Mouse (Mus musculus) limb, embryonic 11.5 days (tissue): ENCODE measurements around the gene Acot11. TPM values are rescaled to one million over a fixed set of nuclear protein-coding genes. Genes with fewer than 3 reads are reported as not detected.

Experiments used
- ATAC-seq: fragments of 200-750 bp; cut with Nextera tagmentation; 2 replicates; pipeline ENCODE4 v1.8.0; 2017; ENCODE audit warnings: low read depth; ENCODE audit not compliant: insufficient number of reproducible peaks, low FRiP score, low TSS enrichment
- DNase-seq: peaks from one replicate; pipeline ENCODE4 v3.0.0-alpha.2; 2015; ENCODE audit warnings: low spot score
- H3K27ac ChIP-seq: fragments of 300-500 bp; sonication (generic); replicated peaks from 2 replicates; pipeline ENCODE4 v1.5.1; 2014; ENCODE audit warnings: low read depth, mild to moderate bottlenecking, low read length
- H3K27me3 ChIP-seq: fragments of 300-500 bp; sonication (generic); 2 replicates; pipeline ENCODE4 v1.6.1; 2014; ENCODE audit warnings: mild to moderate bottlenecking, low read length, mixed read lengths; ENCODE audit not compliant: control insufficient read depth, insufficient read depth
- H3K36me3 ChIP-seq: fragments of 300-500 bp; sonication (generic); 2 replicates; pipeline ENCODE4 v1.6.1; 2014; ENCODE audit warnings: mild to moderate bottlenecking, low read length, moderate library complexity, mixed read lengths; ENCODE audit not compliant: control insufficient read depth, insufficient read depth
- H3K4me1 ChIP-seq: fragments of 300-500 bp; sonication (generic); 2 replicates; pipeline ENCODE4 v1.6.1; 2014; ENCODE audit warnings: low read length, mixed read lengths; ENCODE audit not compliant: control insufficient read depth, insufficient read depth
- H3K4me2 ChIP-seq: fragments of 300-500 bp; sonication (generic); 2 replicates; pipeline ENCODE4 v1.6.1; 2014; ENCODE audit warnings: low read depth, mild to moderate bottlenecking, moderate library complexity; ENCODE audit not compliant: severe bottlenecking
- H3K4me3 ChIP-seq: fragments of 300-500 bp; sonication (generic); 2 replicates; pipeline ENCODE4 v1.5.1; 2014; ENCODE audit warnings: low read depth, low read length
- H3K9ac ChIP-seq: fragments of 300-500 bp; sonication (generic); 2 replicates; pipeline ENCODE4 v1.6.1; 2014; ENCODE audit warnings: mild to moderate bottlenecking, low read length
- H3K9me3 ChIP-seq: fragments of 300-500 bp; sonication (generic); 2 replicates; pipeline ENCODE4 v1.6.1; 2016; ENCODE audit warnings: low read length; ENCODE audit not compliant: control insufficient read depth
- whole genome bisulfite sequencing: fragments of 180-500 bp; shearing (Covaris S2); extraction: QIAGEN DNeasy Blood & Tissue Kit; methylation state at CpG from one replicate; pipeline ENCODE4 v1.1.7; 2014; 5-methylcytosine and 5-hydroxymethylcytosine counted together
- polyA plus RNA-seq: library from polyadenylated mRNA; unstranded; fragments of >200 nt; fragmentation: Nextera tagmentation; extraction: Ambion mirVana; gene quantifications from 2 replicates; pipeline ENCODE4 v1.2.1, GENCODE M21; 2014

Gene Acot11
- 6.5 and 10.1 TPM in 2 replicates for polyA plus RNA-seq

DNA sequence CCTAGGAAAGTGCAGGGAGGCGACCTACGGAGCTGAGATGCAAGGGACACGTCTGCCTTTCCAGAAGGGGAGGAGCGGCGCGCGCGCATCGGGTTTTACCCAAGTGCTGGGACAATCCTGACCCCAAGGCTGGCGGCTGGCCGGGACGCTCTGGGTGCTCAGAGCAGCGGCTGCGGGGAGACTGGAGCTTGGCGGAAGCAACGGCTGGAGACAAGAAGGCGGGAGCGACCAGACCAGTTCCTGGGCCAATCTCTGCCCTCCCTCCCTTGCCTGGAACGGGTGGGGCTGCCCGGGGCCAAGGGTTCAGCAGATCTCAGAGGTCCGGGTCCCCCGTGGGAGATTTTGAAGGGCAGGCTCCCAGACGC is at the start of gene Acot11:
Acot11 (minus strand) TSS at position 89 of the 365 bp plus-strand sequence.
- Histone ChIP-seq H3K4me2 (peak within 1 kb of the TSS; percentile 51), H3K4me1 (peaks cover 12% of the 10 kb centered on the region), H3K36me3 (no peaks in the 10 kb centered on the region), H3K27me3 (no peaks in the 10 kb centered on the region), H3K9me3 (no peaks in the 10 kb centered on the region), H3K27ac (no peak within 1 kb of the TSS), H3K9ac (peak within 1 kb of the TSS; percentile 55), H3K4me3 (peak within 1 kb of the TSS; percentile 24)
- ATAC-seq, result 0 out of 2 replicates have a peak, but pooled peaks have one; percentile 32
- peak; percentile 63 for DNase-seq
- 1% methylated on average over 23 of the region's 23 CpGs for WGBS

- ATAC-seq (0 out of 2 replicates have a peak, but pooled peaks have one; percentile 9), DNase-seq (no peak)
- Histone ChIP-seq H3K27me3 (no peaks in the 10 kb centered on the region), H3K4me1 (peaks cover 32% of the 10 kb centered on the region), H3K36me3 (no peaks in the 10 kb centered on the region), H3K9ac (peak overlapping the region; percentile 30), H3K4me3 (no peak overlapping the region), H3K4me2 (peak overlapping the region; percentile 46), H3K9me3 (no peaks in the 10 kb centered on the region), H3K27ac (peak overlapping the region; percentile 97)
- 46% methylated on average over 12 of the region's 12 CpGs for WGBS
Observed at GRCm38 (mm10) chr4:106848290-106849092, 43.7 kb upstream of the Acot11 start.

- Histone ChIP-seq H3K9ac (peak overlapping the region; percentile 45), H3K4me2 (peak overlapping the region; percentile 46), H3K36me3 (no peaks in the 10 kb centered on the region), H3K9me3 (no peaks in the 10 kb centered on the region), H3K27ac (peak overlapping the region; percentile 97), H3K27me3 (no peaks in the 10 kb centered on the region), H3K4me3 (0 out of 2 replicates have a peak overlapping the region, but pooled peaks have one; percentile 14), H3K4me1 (peaks cover 37% of the 10 kb centered on the region)
- peak; percentile 94 for ATAC-seq
- WGBS, result 2% methylated on average over 9 of the region's 9 CpGs
- peak; percentile 91 for DNase-seq
Observed at GRCm38 (mm10) chr4:106847591-106848289, 42.9 kb upstream of the Acot11 start.

GRCm38 (mm10) chr4:106842561-106842960 is 37.8 kb upstream of the Acot11 start:
- no peaks in the 10 kb centered on the region for H3K36me3 ChIP-seq
- H3K4me2 ChIP-seq, result no peak overlapping the region
- no peaks in the 10 kb centered on the region for H3K27me3 ChIP-seq
- no peak overlapping the region; the same call in 1 of the 2 replicates for H3K9ac ChIP-seq
- H3K4me1 ChIP-seq, result peaks cover 58% of the 10 kb centered on the region
- whole genome bisulfite sequencing, result 50% methylated on average over 8 of the region's 8 CpGs
- ATAC-seq (no peak), DNase-seq (no peak)
- H3K4me3 ChIP-seq, result no peak overlapping the region
- no peaks in the 10 kb centered on the region for H3K9me3 ChIP-seq
- H3K27ac ChIP-seq, result peak overlapping the region; percentile 94; the same call in 1 of the 2 replicates

GRCm38 (mm10) chr4:106841856-106842255 is 37.1 kb upstream of the Acot11 start:
- Histone ChIP-seq H3K4me2 (no peak overlapping the region), H3K36me3 (no peaks in the 10 kb centered on the region), H3K4me1 (peaks cover 55% of the 10 kb centered on the region), H3K9me3 (no peaks in the 10 kb centered on the region), H3K9ac (no peak overlapping the region), H3K27me3 (no peaks in the 10 kb centered on the region), H3K27ac (peak overlapping the region; percentile 94; the same call in 1 of the 2 replicates), H3K4me3 (no peak overlapping the region)
- WGBS, result 49% methylated on average over 7 of the region's 7 CpGs
- ATAC-seq (no peak), DNase-seq (no peak)

GRCm38 (mm10) chr4:106841303-106841702 is 36.5 kb upstream of the Acot11 start:
- ATAC-seq (no peak), DNase-seq (no peak)
- H3K4me1 ChIP-seq, result peaks cover 58% of the 10 kb centered on the region
- H3K27me3 ChIP-seq, result no peaks in the 10 kb centered on the region
- no peak overlapping the region for H3K4me2 ChIP-seq
- H3K27ac ChIP-seq, result peak overlapping the region; percentile 94
- 10% methylated on average over 7 of the region's 7 CpGs for WGBS
- H3K36me3 ChIP-seq, result no peaks in the 10 kb centered on the region
- no peak overlapping the region for H3K4me3 ChIP-seq
- H3K9ac ChIP-seq, result peak overlapping the region; percentile 28; the same call in 1 of the 2 replicates
- H3K9me3 ChIP-seq, result no peaks in the 10 kb centered on the region

DNA sequence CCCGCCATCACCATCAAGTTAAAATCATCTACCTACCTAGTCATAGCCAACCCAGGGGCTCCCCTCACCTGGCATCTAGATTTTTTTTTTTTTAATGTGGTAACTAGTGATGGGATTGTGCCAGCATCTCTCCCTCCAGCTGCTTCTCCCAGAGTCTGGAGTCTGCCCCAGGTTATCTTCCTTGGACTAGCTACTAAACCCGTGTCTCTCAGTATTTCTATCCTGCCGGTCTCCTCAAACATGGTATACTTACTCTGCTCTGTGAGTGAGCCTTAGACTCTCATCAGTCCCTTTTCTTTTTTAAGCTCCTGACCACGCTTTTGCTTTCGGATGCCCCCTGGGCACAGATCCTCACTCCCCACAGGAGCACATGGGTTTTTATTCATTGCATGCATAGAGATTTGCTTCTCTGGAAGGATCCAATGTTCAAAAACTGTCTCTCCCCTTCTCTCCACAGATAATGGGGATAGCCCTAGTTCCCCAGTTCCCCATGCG is 35.9 kb upstream of the Acot11 start:
- DNase-seq, result no peak
- Histone ChIP-seq H3K27me3 (no peaks in the 10 kb centered on the region), H3K4me3 (peak overlapping the region; percentile 44; the same call in 1 of the 2 replicates), H3K9ac (peak overlapping the region; percentile 57), H3K9me3 (no peaks in the 10 kb centered on the region), H3K4me2 (peak overlapping the region; percentile 74), H3K36me3 (no peaks in the 10 kb centered on the region), H3K27ac (peak overlapping the region; percentile 94), H3K4me1 (peaks cover 61% of the 10 kb centered on the region)
- ATAC-seq, result no peak
- 19% methylated on average over 6 of the region's 6 CpGs for WGBS

GRCm38 (mm10) chr4:106839964-106840611 is 35.3 kb upstream of the Acot11 start:
- no peaks in the 10 kb centered on the region for H3K9me3 ChIP-seq
- H3K4me2 ChIP-seq, result peak overlapping the region; percentile 74

More at GRCm38 (mm10) chr4:106839964-106840611, 35.3 kb upstream of the Acot11 start:
- WGBS, result under 1% methylated on average over 36 of the region's 51 CpGs
- Histone ChIP-seq H3K27me3 (no peaks in the 10 kb centered on the region), H3K4me1 (peaks cover 61% of the 10 kb centered on the region), H3K36me3 (no peaks in the 10 kb centered on the region), H3K4me3 (peak overlapping the region; percentile 44), H3K27ac (peak overlapping the region; percentile 94), H3K9ac (peak overlapping the region; percentile 57)
- ATAC-seq, result peak; percentile 45
- peak; percentile 96 for DNase-seq
